Mouse (Mus musculus) midbrain, embryonic 16.5 days (tissue): ENCODE measurements around the gene Natd1. TPM values are rescaled to one million over a fixed set of nuclear protein-coding genes. Genes with fewer than 3 reads are reported as not detected.

ENCODE experiments used
- ATAC-seq: fragments of 200-750 bp; cut with Nextera tagmentation; 2 replicates; pipeline ENCODE4 v1.8.0; 2017; ENCODE audit warnings: moderate TSS enrichment
- H3K27ac ChIP-seq: fragments of 300-500 bp; sonication (generic); 2 replicates; pipeline ENCODE4 v1.5.1; 2014; ENCODE audit warnings: mild to moderate bottlenecking, low read length, mixed read lengths
- H3K27me3 ChIP-seq: fragments of 300-500 bp; sonication (generic); 2 replicates; pipeline ENCODE4 v1.6.1; 2014; ENCODE audit warnings: low read depth, low read length, mixed read lengths; ENCODE audit not compliant: control insufficient read depth, insufficient read depth
- H3K36me3 ChIP-seq: fragments of 300-500 bp; sonication (generic); 2 replicates; pipeline ENCODE4 v1.6.1; 2014; ENCODE audit warnings: mild to moderate bottlenecking, low read length, moderate library complexity, mixed read lengths; ENCODE audit not compliant: control insufficient read depth, insufficient read depth
- H3K4me1 ChIP-seq: fragments of 300-500 bp; sonication (generic); 2 replicates; pipeline ENCODE4 v1.6.1; 2014; ENCODE audit warnings: mild to moderate bottlenecking, low read length, mixed read lengths; ENCODE audit not compliant: control insufficient read depth, insufficient read depth
- H3K4me2 ChIP-seq: fragments of 300-500 bp; sonication (generic); 2 replicates; pipeline ENCODE4 v1.6.1; 2014; ENCODE audit warnings: mild to moderate bottlenecking, low read length, mixed read lengths
- H3K4me3 ChIP-seq: fragments of 300-500 bp; sonication (generic); 2 replicates; pipeline ENCODE4 v1.5.1; 2014; ENCODE audit warnings: low read depth, mild to moderate bottlenecking, low read length, moderate library complexity, mixed read lengths
- H3K9ac ChIP-seq: fragments of 300-500 bp; sonication (generic); 2 replicates; pipeline ENCODE4 v1.6.1; 2014; ENCODE audit warnings: low read depth, low read length, mixed read lengths
- H3K9me3 ChIP-seq: fragments of 300-500 bp; sonication (generic); replicated peaks from 2 replicates; pipeline ENCODE4 v1.6.1; 2014; ENCODE audit warnings: mild to moderate bottlenecking, low read length, mixed read lengths; ENCODE audit not compliant: control insufficient read depth, poor library complexity, severe bottlenecking
- WGBS: fragments of 180-500 bp; shearing (Covaris S2); extraction: QIAGEN DNeasy Blood & Tissue Kit; methylation state at CpG from one replicate; pipeline ENCODE4 v1.1.7; 2014; 5-methylcytosine and 5-hydroxymethylcytosine counted together
- polyA plus RNA-seq: library from polyadenylated mRNA; unstranded; fragments of >200 nt; fragmentation: Nextera tagmentation; extraction: Ambion mirVana; gene quantifications from 2 replicates; pipeline ENCODE4 v1.2.1, GENCODE M21; 2015

The Natd1 gene
- polyA plus RNA-seq, 1 experiment from 2014 or later: 26.5 TPM

- no peaks in the 10 kb centered on the region for H3K27me3 ChIP-seq
- no peak overlapping the region for H3K4me3 ChIP-seq
- peaks cover 15% of the 10 kb centered on the region for H3K4me1 ChIP-seq
- H3K36me3 ChIP-seq: peaks cover 17% of the 10 kb centered on the region
- no peaks in the 10 kb centered on the region for H3K9me3 ChIP-seq
- no peak overlapping the region for H3K27ac ChIP-seq
- no peak for ATAC-seq
- H3K4me2 ChIP-seq: no peak overlapping the region
- H3K9ac ChIP-seq: no peak overlapping the region
- 64% methylated on average over 3 of the region's 3 CpGs for WGBS
These were observed 6.5 kb downstream of the Natd1 start for GRCm38 (mm10) chr11:60908073-60908472.

DNA sequence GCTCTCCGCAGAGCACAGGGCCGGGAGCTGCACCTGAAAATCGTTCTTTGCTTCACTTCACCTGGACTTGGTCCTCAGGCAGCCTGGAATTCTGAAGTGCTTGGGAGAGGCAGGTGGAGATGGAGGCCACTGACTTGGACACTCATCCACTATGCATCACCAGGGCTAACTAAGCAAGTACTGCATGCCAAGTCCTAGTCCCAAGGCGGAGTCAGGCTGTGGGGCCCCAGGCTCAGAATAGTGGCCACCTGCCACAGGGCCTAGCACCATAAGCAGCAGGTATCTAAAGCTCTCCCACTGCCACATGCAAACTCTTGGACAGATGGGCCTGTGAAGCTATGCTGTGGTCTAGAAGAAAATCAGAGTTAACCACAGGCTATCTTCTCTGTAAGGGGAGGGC is 8.1 kb downstream of the Natd1 start:
- H3K9me3 ChIP-seq: no peaks in the 10 kb centered on the region
- 100% methylated on average over 4 of the region's 4 CpGs for WGBS
- no peak overlapping the region for H3K27ac ChIP-seq
- H3K4me3 ChIP-seq: no peak overlapping the region
- no peak overlapping the region for H3K9ac ChIP-seq
- H3K4me1 ChIP-seq: peaks cover 1% of the 10 kb centered on the region; the same call in 1 of the 2 replicates
- peaks cover 17% of the 10 kb centered on the region for H3K36me3 ChIP-seq
- ATAC-seq: no peak
- H3K4me2 ChIP-seq: no peak overlapping the region
- H3K27me3 ChIP-seq: no peaks in the 10 kb centered on the region

DNA sequence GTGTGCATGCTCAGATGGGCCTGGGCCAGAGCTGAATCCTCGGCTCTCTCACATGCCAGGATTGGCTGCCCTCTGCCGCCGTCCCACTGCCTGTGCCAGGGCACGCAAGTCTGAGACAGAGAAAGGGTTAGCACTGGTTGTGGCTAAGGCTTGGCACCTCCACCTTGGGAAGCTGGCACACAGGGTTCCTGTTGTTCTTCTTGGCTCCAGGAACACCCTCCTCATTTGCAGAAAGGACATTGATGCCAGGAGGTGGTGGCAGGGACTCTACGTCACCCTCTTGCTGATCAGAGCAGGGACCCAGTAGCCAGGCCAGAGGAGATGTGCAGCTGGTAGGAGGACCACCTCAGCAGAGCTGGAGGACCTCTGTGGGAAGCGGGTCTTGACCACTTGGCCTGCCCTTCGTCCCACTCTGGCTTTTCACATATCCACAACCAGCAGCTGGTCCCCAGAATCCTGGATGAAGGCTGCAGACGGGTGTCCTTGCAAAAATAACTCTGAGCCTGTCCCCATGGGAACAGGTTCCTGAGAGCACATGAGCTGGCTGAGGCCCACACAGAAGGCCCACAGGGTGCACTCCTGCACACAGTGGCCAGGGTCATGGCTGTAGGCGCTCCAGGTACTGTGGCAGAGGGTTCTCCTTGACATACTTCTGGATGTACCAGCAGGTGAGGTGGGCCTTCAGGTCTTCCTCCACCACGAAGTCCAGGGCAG is 9.0 kb downstream of the Natd1 start:
- no peak overlapping the region for H3K4me2 ChIP-seq
- no peak overlapping the region for H3K4me3 ChIP-seq
- no peaks in the 10 kb centered on the region for H3K4me1 ChIP-seq
- H3K9ac ChIP-seq: no peak overlapping the region
- 92% methylated on average over 10 of the region's 10 CpGs for WGBS
- H3K9me3 ChIP-seq: no peaks in the 10 kb centered on the region
- H3K27ac ChIP-seq: no peak overlapping the region
- H3K27me3 ChIP-seq: no peaks in the 10 kb centered on the region
- peaks cover 17% of the 10 kb centered on the region for H3K36me3 ChIP-seq
- no peak for ATAC-seq

DNA sequence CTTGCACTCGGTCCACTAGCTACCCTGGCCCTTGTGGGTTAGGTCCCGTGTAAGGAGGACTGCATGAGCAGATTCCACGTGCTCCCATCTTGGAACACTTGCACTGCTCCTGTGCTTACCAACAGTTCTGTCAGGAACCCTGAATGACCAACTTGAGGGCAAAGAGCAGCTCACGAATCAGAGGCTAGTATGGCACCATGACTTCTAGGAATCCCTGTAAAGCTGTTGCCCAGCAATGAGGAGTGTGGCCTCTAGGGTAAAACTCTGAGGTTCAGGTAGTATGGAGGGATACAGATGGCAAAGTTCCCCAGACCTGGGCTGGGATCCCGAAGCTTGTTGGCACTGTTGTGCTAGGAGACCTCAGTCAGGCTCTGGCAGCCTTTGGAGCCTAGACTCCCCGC is 10.9 kb downstream of the Natd1 start:
- H3K4me2 ChIP-seq: no peak overlapping the region
- no peak for ATAC-seq
- H3K4me3 ChIP-seq: no peak overlapping the region
- H3K36me3 ChIP-seq: peaks cover 17% of the 10 kb centered on the region
- H3K9ac ChIP-seq: no peak overlapping the region
- WGBS: 91% methylated on average over 6 of the region's 6 CpGs
- no peak overlapping the region for H3K27ac ChIP-seq
- H3K9me3 ChIP-seq: no peaks in the 10 kb centered on the region
- no peaks in the 10 kb centered on the region for H3K27me3 ChIP-seq
- no peaks in the 10 kb centered on the region for H3K4me1 ChIP-seq

DNA sequence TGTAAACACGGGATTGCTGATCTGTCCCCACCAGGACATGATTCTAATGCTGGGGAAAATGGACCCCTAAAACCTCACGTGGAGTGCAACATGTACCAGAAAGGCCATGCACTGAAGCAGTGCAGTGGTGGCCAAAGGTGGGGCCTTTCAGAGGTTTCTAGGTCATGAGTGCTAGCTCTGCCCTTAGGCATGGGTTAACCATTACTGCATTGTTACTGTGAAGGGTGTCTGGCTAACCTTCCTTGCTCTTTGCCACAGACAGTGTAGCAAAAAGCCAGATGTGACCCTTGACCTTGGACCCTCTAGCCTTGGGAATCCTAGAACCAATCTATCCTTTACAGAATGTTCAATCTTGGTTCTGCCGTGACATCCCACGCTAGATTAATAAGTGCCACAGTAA is 12.1 kb downstream of the Natd1 start:
- WGBS: 84% methylated on average over 4 of the region's 4 CpGs
- Histone ChIP-seq H3K9ac (no peak overlapping the region), H3K36me3 (peaks cover 17% of the 10 kb centered on the region), H3K4me3 (no peak overlapping the region), H3K4me1 (no peaks in the 10 kb centered on the region), H3K27me3 (no peaks in the 10 kb centered on the region), H3K27ac (no peak overlapping the region), H3K4me2 (no peak overlapping the region), H3K9me3 (no peaks in the 10 kb centered on the region)
- ATAC-seq: no peak

GRCm38 (mm10) chr11:60902001-60902400 is 12.5 kb downstream of the Natd1 start:
- H3K4me3 ChIP-seq: no peak overlapping the region
- no peaks in the 10 kb centered on the region for H3K27me3 ChIP-seq
- no peak for ATAC-seq
- no peak overlapping the region for H3K4me2 ChIP-seq
- 87% methylated on average over 7 of the region's 7 CpGs for WGBS
- no peaks in the 10 kb centered on the region for H3K4me1 ChIP-seq
- H3K9ac ChIP-seq: no peak overlapping the region
- H3K9me3 ChIP-seq: no peaks in the 10 kb centered on the region
- peaks cover 17% of the 10 kb centered on the region for H3K36me3 ChIP-seq
- H3K27ac ChIP-seq: no peak overlapping the region

DNA sequence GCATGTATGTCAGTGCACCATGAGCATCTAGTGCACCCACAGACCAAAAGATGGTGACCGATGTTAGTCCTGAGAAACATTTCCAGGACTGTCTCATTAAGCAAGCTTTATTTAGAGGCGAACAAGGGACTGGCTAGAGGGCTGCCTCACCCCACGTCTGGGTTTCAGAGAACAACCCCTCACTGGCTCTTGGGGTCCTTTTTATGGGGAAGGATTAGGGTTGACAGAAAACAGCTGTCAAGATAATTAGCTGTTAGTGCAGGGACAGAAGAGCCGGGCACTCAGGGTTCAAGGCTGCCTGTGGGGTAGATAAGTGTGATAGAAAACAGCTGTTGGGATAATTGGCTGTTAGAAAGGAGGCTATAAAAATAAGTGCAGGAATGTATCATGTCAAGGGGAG is 18.6 kb downstream of the Natd1 start:
- H3K9me3 ChIP-seq: no peaks in the 10 kb centered on the region
- WGBS: 31% methylated on average over 4 of the region's 4 CpGs
- H3K4me3 ChIP-seq: no peak overlapping the region
- H3K9ac ChIP-seq: no peak overlapping the region
- H3K36me3 ChIP-seq: no peaks in the 10 kb centered on the region
- no peak overlapping the region for H3K27ac ChIP-seq
- H3K27me3 ChIP-seq: no peaks in the 10 kb centered on the region
- ATAC-seq: no peak
- H3K4me1 ChIP-seq: no peaks in the 10 kb centered on the region
- H3K4me2 ChIP-seq: no peak overlapping the region

GRCm38 (mm10) chr11:60890744-60891143 is 23.8 kb downstream of the Natd1 start:
- Histone ChIP-seq H3K4me3 (no peak overlapping the region), H3K27ac (no peak overlapping the region), H3K9me3 (no peaks in the 10 kb centered on the region), H3K27me3 (no peaks in the 10 kb centered on the region), H3K4me2 (no peak overlapping the region), H3K4me1 (no peaks in the 10 kb centered on the region), H3K36me3 (no peaks in the 10 kb centered on the region), H3K9ac (no peak overlapping the region)
- no peak for ATAC-seq
- 47% methylated on average over 3 of the region's 3 CpGs for WGBS

DNA sequence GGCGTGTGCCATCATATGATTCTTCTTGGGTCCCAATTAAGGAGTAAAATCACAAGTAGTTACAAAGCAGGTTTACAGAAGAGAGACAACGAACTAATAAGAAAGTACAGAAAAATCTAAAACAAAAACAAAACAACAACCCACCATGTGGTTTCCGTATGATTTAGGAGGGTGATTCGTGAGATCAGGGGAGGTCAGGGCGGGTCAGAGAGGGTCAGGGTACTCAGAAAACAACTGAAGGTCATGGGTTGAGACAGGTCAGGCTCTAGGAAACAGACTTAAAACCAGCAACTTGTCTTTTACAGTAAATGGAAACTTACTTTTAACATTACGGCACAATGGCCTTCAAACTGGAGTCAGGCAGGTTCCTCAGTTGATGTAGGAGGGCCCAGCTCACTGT is 24.3 kb downstream of the Natd1 start:
- WGBS: 77% methylated on average over 6 of the region's 6 CpGs
- Histone ChIP-seq H3K4me3 (no peak overlapping the region), H3K27me3 (no peaks in the 10 kb centered on the region), H3K9ac (no peak overlapping the region), H3K36me3 (no peaks in the 10 kb centered on the region), H3K4me2 (no peak overlapping the region), H3K4me1 (no peaks in the 10 kb centered on the region), H3K9me3 (no peaks in the 10 kb centered on the region), H3K27ac (no peak overlapping the region)
- no peak for ATAC-seq
